Mouse (Mus musculus) heart, embryonic 16.5 days (tissue): ENCODE measurements around the gene Noct. TPM values are rescaled to one million over a fixed set of nuclear protein-coding genes. Genes with fewer than 3 reads are reported as not detected.
"Not testable (repeated sequence)": the region's sequence is repeated elsewhere in the genome, so short reads cannot be mapped to it uniquely, and the experiment has no call there.

Experiments
- ATAC-seq: fragments of 200-750 bp; cut with Nextera tagmentation; replicated peaks from 2 replicates; pipeline ENCODE4 v1.8.0; 2017; ENCODE audit warnings: moderate number of reproducible peaks; ENCODE audit not compliant: insufficient read depth, low FRiP score; ENCODE audit errors: extremely low read depth
- H3K27ac ChIP-seq: fragments of 300-500 bp; sonication (generic); 2 replicates; pipeline ENCODE4 v1.5.1; 2014; ENCODE audit warnings: mild to moderate bottlenecking, low read length, control low read depth, moderate library complexity
- H3K27me3 ChIP-seq: fragments of 300-500 bp; sonication (generic); 2 replicates; pipeline ENCODE4 v1.6.1; 2014; ENCODE audit warnings: low read length, mixed read lengths; ENCODE audit not compliant: control insufficient read depth, insufficient read depth
- H3K36me3 ChIP-seq: fragments of 300-500 bp; sonication (generic); 2 replicates; pipeline ENCODE4 v1.6.1; 2014; ENCODE audit not compliant: control insufficient read depth, insufficient read depth
- H3K4me1 ChIP-seq: fragments of 300-500 bp; sonication (generic); 2 replicates; pipeline ENCODE4 v1.6.1; 2014; ENCODE audit warnings: low read length, mixed read lengths; ENCODE audit not compliant: control insufficient read depth, insufficient read depth
- H3K4me2 ChIP-seq: fragments of 300-500 bp; sonication (generic); 2 replicates; pipeline ENCODE4 v1.6.1; 2014; ENCODE audit warnings: low read depth, mild to moderate bottlenecking, control low read depth, low read length
- H3K4me3 ChIP-seq: fragments of 300-500 bp; sonication (generic); 2 replicates; pipeline ENCODE4 v1.5.1; 2014; ENCODE audit warnings: mild to moderate bottlenecking, control low read depth, low read length
- H3K9ac ChIP-seq: fragments of 300-500 bp; sonication (generic); 2 replicates; pipeline ENCODE4 v1.6.1; 2014; ENCODE audit warnings: low read length, control low read depth
- H3K9me3 ChIP-seq: fragments of 300-500 bp; sonication (generic); replicated peaks from 2 replicates; pipeline ENCODE4 v1.6.1; 2016; ENCODE audit warnings: low read length; ENCODE audit not compliant: control insufficient read depth
- WGBS: fragments of 180-500 bp; shearing (Covaris S2); extraction: QIAGEN DNeasy Blood & Tissue Kit; methylation state at CpG from one replicate; pipeline ENCODE4 v1.1.7; 2014; 5-methylcytosine and 5-hydroxymethylcytosine counted together
- polyA plus RNA-seq: library from polyadenylated mRNA; unstranded; fragments of >200 nt; fragmentation: Nextera tagmentation; extraction: Ambion mirVana; gene quantifications from 2 replicates; pipeline ENCODE4 v1.2.1, GENCODE M21; 2015

The Noct gene
- polyA plus RNA-seq, 1 experiment from 2014 or later = 11.1 TPM

- no peaks in the 10 kb centered on the region for H3K9me3 ChIP-seq
- H3K9ac ChIP-seq = no peak overlapping the region
- no peak overlapping the region for H3K27ac ChIP-seq
- H3K4me2 ChIP-seq = no peak overlapping the region
- no peaks in the 10 kb centered on the region for H3K36me3 ChIP-seq
- peaks cover 6% of the 10 kb centered on the region for H3K4me1 ChIP-seq
- WGBS = 93% methylated on average over 3 of the region's 3 CpGs
- no peak for ATAC-seq
- H3K4me3 ChIP-seq = no peak overlapping the region
- H3K27me3 ChIP-seq = no peaks in the 10 kb centered on the region
Measured at GRCm38 (mm10) chr3:51213111-51213510, 11.1 kb upstream of the Noct start.

GRCm38 (mm10) chr3:51215681-51216080, 8.6 kb upstream of the Noct start:
- 85% methylated on average over 6 of the region's 6 CpGs for WGBS
- no peaks in the 10 kb centered on the region for H3K36me3 ChIP-seq
- no peaks in the 10 kb centered on the region; the same call in 1 of the 2 replicates for H3K4me1 ChIP-seq

GRCm38 (mm10) chr3:51216351-51216750, 7.9 kb upstream of the Noct start:
- not testable (repeated sequence) for H3K9ac ChIP-seq, H3K27ac ChIP-seq, ATAC-seq, H3K4me1 ChIP-seq, H3K4me3 ChIP-seq, H3K9me3 ChIP-seq, H3K36me3 ChIP-seq, H3K4me2 ChIP-seq, H3K27me3 ChIP-seq
- WGBS = 74% methylated on average over 5 of the region's 10 CpGs

More at GRCm38 (mm10) chr3:51215681-51216080, 8.6 kb upstream of the Noct start:
- Histone ChIP-seq H3K27ac (no peak overlapping the region), H3K4me2 (no peak overlapping the region), H3K9me3 (no peaks in the 10 kb centered on the region), H3K4me3 (no peak overlapping the region), H3K9ac (no peak overlapping the region), H3K27me3 (no peaks in the 10 kb centered on the region)
- ATAC-seq = no peak

GRCm38 (mm10) chr3:51218385-51218784, 5.9 kb upstream of the Noct start:
- not testable (repeated sequence) for H3K4me3 ChIP-seq, H3K9ac ChIP-seq, H3K4me2 ChIP-seq, H3K36me3 ChIP-seq, ATAC-seq, H3K27ac ChIP-seq, H3K27me3 ChIP-seq, H3K9me3 ChIP-seq
- 83% methylated on average over 6 of the region's 6 CpGs for WGBS
- H3K4me1 ChIP-seq = peaks cover 25% of the 10 kb centered on the region

- Histone ChIP-seq H3K9ac (no peak overlapping the region), H3K36me3 (no peaks in the 10 kb centered on the region), H3K9me3 (no peaks in the 10 kb centered on the region), H3K4me3 (no peak overlapping the region), H3K27ac (no peak overlapping the region), H3K4me1 (peaks cover 33% of the 10 kb centered on the region), H3K4me2 (no peak overlapping the region), H3K27me3 (no peaks in the 10 kb centered on the region)
- ATAC-seq = no peak
- 93% methylated on average over 5 of the region's 5 CpGs for WGBS
Measured at GRCm38 (mm10) chr3:51219213-51219612, 5.0 kb upstream of the Noct start.

- Histone ChIP-seq H3K4me2 (no peak overlapping the region), H3K9me3 (no peaks in the 10 kb centered on the region)
- 26% methylated on average over 4 of the region's 4 CpGs for WGBS
Measured at GRCm38 (mm10) chr3:51220846-51221245, 3.4 kb upstream of the Noct start.

GRCm38 (mm10) chr3:51221847-51222246, 2.4 kb upstream of the Noct start:
- WGBS = 36% methylated on average over 8 of the region's 8 CpGs
- Histone ChIP-seq H3K27me3 (no peaks in the 10 kb centered on the region), H3K4me1 (peaks cover 39% of the 10 kb centered on the region), H3K4me3 (peak overlapping the region; percentile 15; the same call in 1 of the 2 replicates), H3K9ac (0 out of 2 replicates have a peak overlapping the region, but pooled peaks have one; percentile 8), H3K36me3 (no peaks in the 10 kb centered on the region), H3K27ac (peak overlapping the region; percentile 56), H3K4me2 (peak overlapping the region; percentile 45), H3K9me3 (no peaks in the 10 kb centered on the region)
- no peak for ATAC-seq

More at GRCm38 (mm10) chr3:51220846-51221245, 3.4 kb upstream of the Noct start:
- Histone ChIP-seq H3K9ac (no peak overlapping the region), H3K27me3 (no peaks in the 10 kb centered on the region), H3K4me1 (peaks cover 35% of the 10 kb centered on the region), H3K36me3 (no peaks in the 10 kb centered on the region), H3K27ac (no peak overlapping the region), H3K4me3 (no peak overlapping the region)
- ATAC-seq = no peak

- peak; percentile 24 for ATAC-seq
- WGBS = 45% methylated on average over 6 of the region's 6 CpGs
Measured at GRCm38 (mm10) chr3:51222302-51222701, 1.9 kb upstream of the Noct start.

GRCm38 (mm10) chr3:51222834-51223460, 1.3 kb upstream of the Noct start:
- no peak for ATAC-seq
- H3K4me1 ChIP-seq = peaks cover 39% of the 10 kb centered on the region
- H3K27ac ChIP-seq = no peak overlapping the region
- no peaks in the 10 kb centered on the region for H3K9me3 ChIP-seq
- no peak overlapping the region for H3K4me3 ChIP-seq
- H3K4me2 ChIP-seq = no peak overlapping the region
- no peak overlapping the region for H3K9ac ChIP-seq
- WGBS = 48% methylated on average over 10 of the region's 10 CpGs
- no peaks in the 10 kb centered on the region for H3K36me3 ChIP-seq
- no peaks in the 10 kb centered on the region for H3K27me3 ChIP-seq

More at GRCm38 (mm10) chr3:51222302-51222701, 1.9 kb upstream of the Noct start:
- Histone ChIP-seq H3K4me3 (peak overlapping the region; percentile 15; the same call in 1 of the 2 replicates), H3K4me1 (peaks cover 39% of the 10 kb centered on the region), H3K27ac (peak overlapping the region; percentile 56), H3K9me3 (no peaks in the 10 kb centered on the region), H3K4me2 (peak overlapping the region; percentile 45), H3K9ac (0 out of 2 replicates have a peak overlapping the region, but pooled peaks have one; percentile 8), H3K36me3 (no peaks in the 10 kb centered on the region), H3K27me3 (no peaks in the 10 kb centered on the region)
